Mouse (Mus musculus) liver, embryonic 14.5 days (tissue): Measurements from ENCODE around the gene Il22ra1. TPM values are rescaled to one million over a fixed set of nuclear protein-coding genes. Genes with fewer than 3 reads are reported as not detected.

Experiments used
- ATAC-seq: fragments of 200-750 bp; cut with Nextera tagmentation; 2 replicates; pipeline ENCODE4 v1.8.0; 2017; ENCODE audit warnings: moderate number of reproducible peaks, mild to moderate bottlenecking, moderate library complexity; ENCODE audit not compliant: insufficient read depth
- DNase-seq, 3 experiments: peaks; one replicate each; pipeline ENCODE4 v3.0.0-alpha.2; 2012 to 2013; ENCODE audit warnings: low read depth in 3 of 3, low spot score in 3 of 3
- H3K27ac ChIP-seq: fragments of 300-500 bp; sonication (generic); 2 replicates; pipeline ENCODE4 v1.5.1; 2014; ENCODE audit warnings: moderate library complexity, mild to moderate bottlenecking, control low read depth, inconsistent platforms
- H3K27me3 ChIP-seq: fragments of 300-500 bp; sonication (generic); 2 replicates; pipeline ENCODE4 v1.6.1; 2014; ENCODE audit warnings: mild to moderate bottlenecking, low read length, moderate library complexity; ENCODE audit not compliant: control insufficient read depth, insufficient read depth
- H3K36me3 ChIP-seq: fragments of 300-500 bp; sonication (generic); replicated peaks from 2 replicates; pipeline ENCODE4 v1.6.1; 2014; ENCODE audit warnings: low read depth; ENCODE audit not compliant: control insufficient read depth, insufficient read depth
- H3K4me1 ChIP-seq, 2 experiments: fragments of 200-500 bp in 1 of 2; fragments of 300-500 bp in 1 of 2; sonication (generic) in 1 of 2; replicated peaks; 2 replicates each; pipeline ENCODE4 v1.6.1; 2012 to 2014; ENCODE audit warnings: antibody characterized with exemption in 1 of 2, inconsistent platforms in 1 of 2, low read length in 1 of 2; ENCODE audit not compliant: control insufficient read depth in 2 of 2, insufficient read depth in 2 of 2
- H3K4me2 ChIP-seq: fragments of 300-500 bp; sonication (generic); 2 replicates; pipeline ENCODE4 v1.6.1; 2014; ENCODE audit warnings: low read depth, mild to moderate bottlenecking, control low read depth, moderate library complexity
- H3K4me3 ChIP-seq, 2 experiments: fragments of 200-500 bp in 1 of 2; fragments of 300-500 bp in 1 of 2; sonication (generic) in 1 of 2; 2 replicates each; pipeline ENCODE4 v1.5.1; 2012 to 2014; ENCODE audit warnings: low read depth in 2 of 2, low read length in 2 of 2, mild to moderate bottlenecking in 2 of 2, control low read depth in 1 of 2, inconsistent platforms in 1 of 2, moderate library complexity in 1 of 2; ENCODE audit not compliant: insufficient read depth in 1 of 2
- H3K9ac ChIP-seq: fragments of 300-500 bp; sonication (generic); replicated peaks from 2 replicates; pipeline ENCODE4 v1.6.1; 2014; ENCODE audit warnings: mild to moderate bottlenecking, control low read depth, moderate library complexity
- H3K9me3 ChIP-seq: fragments of 300-500 bp; sonication (generic); 2 replicates; pipeline ENCODE4 v1.6.1; 2016; ENCODE audit warnings: low read length, mixed read lengths; ENCODE audit not compliant: control insufficient read depth
- CTCF ChIP-seq: IDR thresholded peaks from 2 replicates; pipeline ENCODE4 v1.5.1; 2016; ENCODE audit warnings: antibody characterized with exemption, low read depth, control low read depth
- EP300 ChIP-seq: IDR thresholded peaks from 2 replicates; pipeline ENCODE4 v1.6.1; 2016; ENCODE audit warnings: antibody characterized with exemption, low read depth
- WGBS: fragments of 180-500 bp; shearing (Covaris S2); extraction: QIAGEN DNeasy Blood & Tissue Kit; methylation state at CpG from one replicate; pipeline ENCODE4 v1.1.7; 2014; ENCODE audit not compliant: insufficient replicate concordance; 5-methylcytosine and 5-hydroxymethylcytosine counted together
- polyA plus RNA-seq, 2 experiments: library from polyadenylated mRNA; depleted of rRNA in 1 of 2; stranded (reverse) in 1 of 2; unstranded in 1 of 2; fragments of >200 nt; fragmentation: Nextera tagmentation in 1 of 2; extraction: Ambion mirVana in 1 of 2; gene quantifications; 2 replicates each; pipeline versions ENCODE4 v1.2.1 to v1.2.3; 2012 to 2014

Gene Il22ra1
- polyA plus RNA-seq, 2 experiments = 0.36 to 0.98 TPM

- H3K4me1 ChIP-seq = peaks cover 0 to 5% of the 10 kb centered on the region in 2 experiments; a peak in 3 of 4 replicates
- H3K4me2 ChIP-seq = no peak overlapping the region
- no peak overlapping the region for H3K27ac ChIP-seq
- 58% methylated on average over 11 of the region's 11 CpGs for WGBS
- no peak overlapping the region for H3K9ac ChIP-seq
- H3K27me3 ChIP-seq = no peaks in the 10 kb centered on the region
- TF ChIP-seq CTCF (no peak), EP300 (no peak)
- no peak overlapping the region for H3K4me3 ChIP-seq
- H3K36me3 ChIP-seq = no peaks in the 10 kb centered on the region
- DNase-seq (no peak), ATAC-seq (no peak)
- no peaks in the 10 kb centered on the region for H3K9me3 ChIP-seq
Observed at GRCm38 (mm10) chr4:135726416-135726815, 1.6 kb upstream of the Il22ra1 start.

GRCm38 (mm10) chr4:135730204-135730603 is 2.2 kb downstream of the Il22ra1 start:
- DNase-seq (no peak), ATAC-seq (no peak)
- 63% methylated on average over 9 of the region's 9 CpGs for WGBS
- H3K4me1 ChIP-seq = peaks cover 0 to 5% of the 10 kb centered on the region in 2 experiments; a peak in 3 of 4 replicates
- no peaks in the 10 kb centered on the region for H3K9me3 ChIP-seq
- H3K4me2 ChIP-seq = no peak overlapping the region
- H3K36me3 ChIP-seq = no peaks in the 10 kb centered on the region
- no peak overlapping the region for H3K27ac ChIP-seq
- no peaks in the 10 kb centered on the region for H3K27me3 ChIP-seq
- H3K9ac ChIP-seq = no peak overlapping the region
- no peak for TF ChIP-seq CTCF
- no peak for TF ChIP-seq EP300
- no peak overlapping the region for H3K4me3 ChIP-seq

GRCm38 (mm10) chr4:135730951-135731350 is 3.0 kb downstream of the Il22ra1 start:
- Histone ChIP-seq H3K4me3 (no peak overlapping the region), H3K27ac (no peak overlapping the region), H3K27me3 (no peaks in the 10 kb centered on the region), H3K4me2 (no peak overlapping the region), H3K9me3 (no peaks in the 10 kb centered on the region), H3K36me3 (no peaks in the 10 kb centered on the region), H3K9ac (no peak overlapping the region), H3K4me1 (peaks cover 0 to 5% of the 10 kb centered on the region in 2 experiments; a peak in 3 of 4 replicates)
- ATAC-seq (no peak), DNase-seq (no peak)
- WGBS = 66% methylated on average over 8 of the region's 8 CpGs
- no peak for TF ChIP-seq EP300
- TF ChIP-seq CTCF = no peak

- DNase-seq (no peak), ATAC-seq (no peak)
- H3K4me1 ChIP-seq = peaks cover 10% of the 10 kb centered on the region in 2 experiments
- H3K36me3 ChIP-seq = no peaks in the 10 kb centered on the region
- no peak overlapping the region for H3K4me2 ChIP-seq
- H3K9ac ChIP-seq = no peak overlapping the region
- H3K4me3 ChIP-seq = no peak overlapping the region
- WGBS = 80% methylated on average over 14 of the region's 14 CpGs
- no peaks in the 10 kb centered on the region for H3K9me3 ChIP-seq
- TF ChIP-seq CTCF = no peak
- TF ChIP-seq EP300 = no peak
- no peaks in the 10 kb centered on the region for H3K27me3 ChIP-seq
- no peak overlapping the region for H3K27ac ChIP-seq
Observed at GRCm38 (mm10) chr4:135733901-135734300, 5.9 kb downstream of the Il22ra1 start.

GRCm38 (mm10) chr4:135736903-135737302 is 8.9 kb downstream of the Il22ra1 start:
- WGBS = 63% methylated on average over 3 of the region's 3 CpGs
- no peaks in the 10 kb centered on the region for H3K27me3 ChIP-seq
- H3K4me3 ChIP-seq = no peak overlapping the region
- H3K36me3 ChIP-seq = no peaks in the 10 kb centered on the region
- peaks cover 23% of the 10 kb centered on the region in 2 experiments for H3K4me1 ChIP-seq
- TF ChIP-seq EP300 (no peak), CTCF (no peak)
- no peak overlapping the region for H3K9ac ChIP-seq
- no peak for DNase-seq
- ATAC-seq = no peak
- H3K27ac ChIP-seq = no peak overlapping the region
- no peaks in the 10 kb centered on the region for H3K9me3 ChIP-seq
- no peak overlapping the region for H3K4me2 ChIP-seq
